Mouse (Mus musculus) gastrocnemius, adult 18-20 months (tissue): ENCODE measurements around the gene Fbxl21. TPM values are rescaled to one million over a fixed set of nuclear protein-coding genes. Genes with fewer than 3 reads are reported as not detected.

ENCODE experiments used
- DNase-seq: peaks from one replicate; pipeline ENCODE4 v3.0.0; 2021; ENCODE audit warnings: low spot score
- total RNA-seq, 2 experiments: library from RNA; stranded (reverse); gene quantifications; 2 replicates each; pipeline ENCODE4 v1.2.3; 2021

The Fbxl21 gene
- total RNA-seq, 2 experiments from 2014 or later, result 0.33 TPM; not detected in 1

DNA sequence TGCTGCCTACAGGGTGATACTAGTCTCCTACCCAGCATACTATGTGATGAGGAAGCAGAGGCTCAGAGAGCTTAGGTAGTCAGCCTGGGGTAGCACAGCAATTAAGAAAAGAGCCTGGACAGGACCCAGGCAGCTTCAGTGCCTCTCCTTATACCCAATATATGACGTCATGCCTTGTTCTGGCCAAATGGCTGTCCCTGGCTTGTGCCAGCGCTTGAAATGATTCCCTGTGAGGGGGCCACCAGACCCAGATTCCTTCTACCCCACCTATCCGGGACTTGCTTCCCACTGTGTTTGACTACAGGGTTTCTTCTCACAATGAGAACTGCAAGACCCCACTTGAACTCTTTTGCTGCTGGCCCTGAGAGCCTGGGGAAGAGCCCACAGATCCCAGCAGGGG is 59.2 kb downstream of the Fbxl21 start:
- DNase-seq, result no peak

DNA sequence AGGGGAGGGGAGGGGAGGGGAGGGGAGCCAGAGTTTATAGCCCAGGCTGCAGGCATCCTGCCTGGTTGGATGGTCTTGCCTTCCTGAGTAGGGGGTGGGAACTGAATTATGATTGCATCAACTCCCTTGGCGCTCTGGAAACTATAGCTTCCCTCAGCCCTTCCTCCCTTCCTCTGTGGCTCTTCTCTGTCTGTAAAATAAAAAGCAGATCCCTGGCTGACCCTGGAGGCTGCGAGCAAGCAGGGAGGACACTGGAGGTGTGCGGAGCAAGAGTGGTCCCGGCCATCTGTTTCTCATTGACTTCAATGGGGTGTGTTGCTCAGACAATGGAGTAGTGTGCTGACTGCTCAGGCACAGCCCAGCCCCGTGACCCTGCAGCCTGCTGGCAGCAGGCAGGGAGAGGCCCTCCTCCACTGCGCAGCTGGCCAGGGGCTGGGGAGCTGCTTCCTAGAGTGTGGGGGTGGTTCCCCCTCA is 59.7 kb downstream of the Fbxl21 start:
- DNase-seq, result peak; percentile 50

DNA sequence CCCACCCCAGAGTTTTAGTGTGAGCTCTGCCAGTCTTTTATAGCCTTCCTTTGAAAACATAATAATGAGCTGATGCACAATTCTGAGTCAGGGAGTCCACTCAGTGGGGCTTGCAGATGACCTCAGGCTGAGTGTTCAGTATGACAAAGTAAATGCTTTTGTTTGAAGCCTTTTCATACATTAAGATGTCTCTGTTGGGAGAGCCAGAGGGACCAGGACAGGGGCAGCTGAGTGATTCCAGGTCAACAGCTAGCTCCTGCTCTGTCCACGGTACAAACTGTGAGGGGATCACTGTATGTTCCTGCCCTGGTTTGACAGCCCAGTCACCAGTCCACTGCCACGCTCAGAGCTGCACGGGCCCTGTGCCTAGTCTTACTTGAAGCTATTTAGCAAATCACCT is 60.4 kb downstream of the Fbxl21 start:
- no peak for DNase-seq

DNA sequence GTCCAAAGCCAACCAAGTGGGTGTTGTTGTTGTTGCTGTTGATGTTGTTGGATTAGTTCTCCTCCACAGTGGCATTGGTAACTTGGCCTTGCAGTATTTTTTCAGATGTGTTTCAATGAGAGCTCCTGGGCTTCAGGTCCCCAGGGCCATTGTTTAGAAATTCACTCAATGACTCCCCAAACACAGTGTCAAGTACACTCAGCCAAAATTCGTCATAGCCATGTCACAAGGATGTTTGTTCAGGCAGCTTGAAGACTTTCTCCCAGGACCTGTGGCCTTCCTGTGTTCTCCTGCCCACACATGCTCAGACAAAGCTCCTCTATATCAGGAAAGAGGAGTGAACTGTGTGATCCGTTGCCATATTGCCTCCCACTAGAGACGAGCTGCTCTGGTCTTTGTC is 63.8 kb downstream of the Fbxl21 start:
- DNase-seq, result no peak

Other genes with a start within 250 kb of the Fbxl21 start
- 10 to 100 TPM; 39.5 to 54.4 TPM for gene Cxcl14, start 225.9 kb upstream of the Fbxl21 start, total RNA-seq
- gene Gm3045, start 95.9 kb upstream of the Fbxl21 start, total RNA-seq, result not detected
- not detected for gene Slc25a48, start 84.1 kb upstream of the Fbxl21 start, total RNA-seq
- not detected for gene Il9, start 40.2 kb upstream of the Fbxl21 start, total RNA-seq
- not detected for gene Lect2, start 26.0 kb downstream of the Fbxl21 start, total RNA-seq
- gene Tgfbi, start 87.1 kb downstream of the Fbxl21 start, total RNA-seq, result 10 to 100 TPM; 13.4 to 17.6 TPM
- 10 to 100 TPM; 18.2 to 24.3 TPM for gene Smad5, start 180.5 kb downstream of the Fbxl21 start, total RNA-seq
- not detected for gene Gm45623, start 231.4 kb downstream of the Fbxl21 start, total RNA-seq